Mouse (Mus musculus) liver, embryonic 16.5 days (tissue): ENCODE data around the gene Chn2. TPM values are rescaled to one million over a fixed set of nuclear protein-coding genes. Genes with fewer than 3 reads are reported as not detected.

Experiments used
- ATAC-seq: fragments of 200-750 bp; cut with Nextera tagmentation; 2 replicates; pipeline ENCODE4 v1.8.0; 2017; ENCODE audit warnings: low read depth, mild to moderate bottlenecking, moderate number of reproducible peaks, moderate library complexity
- H3K27ac ChIP-seq: fragments of 300-500 bp; sonication (generic); 2 replicates; pipeline ENCODE4 v1.5.1; 2014; ENCODE audit warnings: mild to moderate bottlenecking, low read length
- H3K27me3 ChIP-seq: fragments of 300-500 bp; sonication (generic); 2 replicates; pipeline ENCODE4 v1.6.1; 2014; ENCODE audit warnings: low read depth, low read length, mixed read lengths; ENCODE audit not compliant: control insufficient read depth, insufficient read depth
- H3K36me3 ChIP-seq: fragments of 300-500 bp; sonication (generic); 2 replicates; pipeline ENCODE4 v1.6.1; 2014; ENCODE audit warnings: mild to moderate bottlenecking; ENCODE audit not compliant: control insufficient read depth, insufficient read depth
- H3K4me1 ChIP-seq: fragments of 300-500 bp; sonication (generic); 2 replicates; pipeline ENCODE4 v1.6.1; 2014; ENCODE audit warnings: low read depth, low read length, mixed read lengths; ENCODE audit not compliant: control insufficient read depth
- H3K4me2 ChIP-seq: fragments of 300-500 bp; sonication (generic); 2 replicates; pipeline ENCODE4 v1.6.1; 2014; ENCODE audit warnings: low read depth, low read length, mixed read lengths
- H3K4me3 ChIP-seq: fragments of 300-500 bp; sonication (generic); 2 replicates; pipeline ENCODE4 v1.5.1; 2014; ENCODE audit warnings: low read depth, mild to moderate bottlenecking, low read length
- H3K9ac ChIP-seq: fragments of 300-500 bp; sonication (generic); 2 replicates; pipeline ENCODE4 v1.6.1; 2014; ENCODE audit warnings: low read depth, low read length
- H3K9me3 ChIP-seq: fragments of 300-500 bp; sonication (generic); replicated peaks from 2 replicates; pipeline ENCODE4 v1.6.1; 2016; ENCODE audit warnings: low read length; ENCODE audit not compliant: control insufficient read depth
- WGBS: fragments of 180-500 bp; shearing (Covaris S2); extraction: QIAGEN DNeasy Blood & Tissue Kit; methylation state at CpG from one replicate; pipeline ENCODE4 v1.1.7; 2014; ENCODE audit not compliant: insufficient replicate concordance; 5-methylcytosine and 5-hydroxymethylcytosine counted together
- polyA plus RNA-seq: library from polyadenylated mRNA; unstranded; fragments of >200 nt; fragmentation: Nextera tagmentation; extraction: Ambion mirVana; gene quantifications from 2 replicates; pipeline ENCODE4 v1.2.1, GENCODE M21; 2015

Chn2 gene
- polyA plus RNA-seq, 1 experiment from 2014 or later = 4.2 TPM

- no peak for ATAC-seq
- no peak overlapping the region for H3K4me3 ChIP-seq
- H3K9me3 ChIP-seq = no peaks in the 10 kb centered on the region
- no peaks in the 10 kb centered on the region for H3K4me1 ChIP-seq
- no peak overlapping the region for H3K27ac ChIP-seq
- no peak overlapping the region for H3K9ac ChIP-seq
- WGBS = 73% methylated on average over 10 of the region's 10 CpGs
- H3K27me3 ChIP-seq = no peaks in the 10 kb centered on the region
- no peak overlapping the region for H3K4me2 ChIP-seq
- no peaks in the 10 kb centered on the region for H3K36me3 ChIP-seq
These were observed 302.9 kb downstream of the Chn2 start for GRCm38 (mm10) chr6:54342223-54342622.

Other genes starting within 250 kb of the Chn2 start
- 0.35 and 0.45 TPM in 2 replicates for gene Tril, start 218.7 kb upstream of the Chn2 start, polyA plus RNA-seq
- gene Cpvl, start 60.9 kb upstream of the Chn2 start, polyA plus RNA-seq = not detected in 2 replicates